Mouse (Mus musculus) adrenal gland, adult 2 months (tissue): Measurements from ENCODE around the gene Myl3. TPM values are rescaled to one million over a fixed set of nuclear protein-coding genes. Genes with fewer than 3 reads are reported as not detected.

Source experiments
- DNase-seq: peaks from one replicate; pipeline ENCODE4 v3.0.0; 2021
- polyA plus RNA-seq: library from polyadenylated mRNA; depleted of rRNA; stranded (reverse); fragments of >200 nt; gene quantifications from 2 replicates; pipeline ENCODE4 v1.2.3, GENCODE M21; 2012
- total RNA-seq, 2 experiments: library from RNA; stranded (reverse); gene quantifications; 2 replicates each; pipeline ENCODE4 v1.2.3; 2021

Myl3 gene
- total and polyA plus RNA-seq, 3 experiments = 0.66 TPM; not detected in 2

GRCm38 (mm10) chr9:110760886-110761285 lies 19.2 kb downstream of the Myl3 start:
- DNase-seq = no peak

GRCm38 (mm10) chr9:110762763-110763162 lies 21.1 kb downstream of the Myl3 start:
- DNase-seq = no peak

GRCm38 (mm10) chr9:110763405-110763804 lies 21.7 kb downstream of the Myl3 start:
- DNase-seq = no peak

- DNase-seq = no peak
Measured at GRCm38 (mm10) chr9:110772336-110772735, 30.7 kb downstream of the Myl3 start.

DNA sequence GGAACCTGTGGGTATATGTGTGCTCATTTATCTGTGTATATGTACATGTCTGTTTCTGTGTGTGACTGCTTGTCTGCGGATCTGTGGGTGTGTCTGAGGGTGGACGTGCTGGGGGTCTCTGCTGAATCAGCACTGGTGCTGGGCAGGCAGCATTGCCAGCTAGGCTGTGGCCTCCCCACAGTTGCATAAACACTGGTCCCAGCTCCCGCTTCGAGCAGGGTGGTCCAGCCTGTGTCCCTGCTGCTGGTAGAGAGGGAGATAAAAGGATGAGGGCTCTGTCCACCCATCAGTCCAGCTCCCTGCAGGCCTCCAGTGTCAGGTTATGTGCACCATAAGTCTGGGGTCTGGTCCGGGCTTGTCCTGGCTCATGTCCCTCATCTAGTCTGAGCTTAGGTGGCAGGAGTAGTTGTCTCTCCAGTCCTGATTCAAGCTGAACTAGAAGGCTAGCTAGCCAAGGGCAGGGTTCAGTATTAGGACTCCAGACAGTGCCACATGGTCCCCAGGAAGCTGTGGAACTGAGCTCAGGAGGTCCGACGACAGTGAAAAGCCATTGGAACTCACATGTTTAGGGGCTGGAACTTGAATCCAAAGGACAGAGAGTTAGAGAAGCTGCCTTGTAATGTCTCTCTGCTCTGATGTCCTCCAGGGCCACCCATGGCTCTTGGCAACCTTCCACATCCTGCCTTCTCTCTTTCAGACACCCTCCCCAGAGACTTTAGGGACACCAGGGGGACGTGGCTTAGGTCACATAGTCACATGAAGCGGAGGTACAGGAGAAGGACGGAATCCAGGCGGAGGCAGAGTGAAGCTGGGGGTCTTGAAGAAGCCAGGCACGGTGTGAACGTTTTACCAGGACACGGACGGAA lies 33.0 kb downstream of the Myl3 start:
- no peak for DNase-seq

DNA sequence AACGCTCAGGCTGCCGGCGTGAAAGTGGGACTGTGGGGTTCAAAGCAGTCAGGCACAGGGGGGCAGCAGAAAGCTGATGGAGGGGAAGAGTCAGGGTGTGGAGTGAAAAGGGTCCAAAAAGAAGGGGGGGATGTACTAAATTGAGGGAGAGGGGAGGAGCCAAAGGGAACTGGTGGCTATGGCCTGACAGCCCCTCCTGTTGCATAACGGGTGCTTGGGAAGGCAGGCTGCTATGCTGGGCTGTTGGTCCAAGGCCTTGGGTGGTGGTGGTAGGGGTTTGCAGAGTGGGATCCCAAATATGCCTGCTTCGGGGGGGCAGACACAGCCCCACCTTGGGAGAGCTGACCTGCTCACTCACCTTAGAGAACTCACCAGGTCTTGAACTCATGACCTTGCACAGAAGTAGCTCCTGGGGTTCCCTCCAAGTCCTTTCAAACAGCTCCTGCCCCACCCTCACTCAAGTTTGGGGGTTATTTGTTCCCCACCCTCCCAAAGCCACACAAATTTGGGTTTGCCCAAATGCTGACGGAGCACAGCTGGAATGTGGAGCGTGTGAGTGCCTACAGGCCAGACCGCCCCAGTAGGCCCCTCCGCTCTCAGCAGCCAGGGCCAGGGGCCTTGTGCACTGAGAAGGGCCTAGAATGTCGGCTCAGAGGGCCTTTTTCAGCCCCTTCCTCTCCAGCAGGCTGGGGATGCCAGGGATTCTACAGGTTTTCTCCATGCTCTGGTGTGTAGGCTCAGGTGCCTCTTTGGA lies 33.8 kb downstream of the Myl3 start:
- no peak for DNase-seq

DNA sequence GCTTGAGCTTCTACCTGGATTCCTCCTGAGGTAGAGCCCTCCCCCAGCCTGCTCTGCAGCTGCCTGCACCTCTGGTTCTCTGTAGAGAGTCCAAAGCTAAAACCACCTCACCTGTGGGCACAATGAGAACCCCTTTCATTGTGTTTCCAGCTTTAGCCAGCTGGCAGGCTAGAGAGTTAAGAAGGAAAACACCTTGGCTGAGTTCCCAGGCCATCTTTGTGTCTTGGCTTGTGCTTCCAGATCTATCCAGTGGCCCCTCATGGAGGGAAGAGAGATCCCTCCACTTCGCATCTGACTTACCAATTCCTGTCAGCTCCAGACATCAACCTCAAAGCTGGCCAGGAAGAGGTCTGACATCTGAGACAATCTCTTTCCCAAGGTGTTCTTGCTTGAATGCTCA lies 36.4 kb downstream of the Myl3 start:
- no peak for DNase-seq

GRCm38 (mm10) chr9:110778559-110778958 lies 36.9 kb downstream of the Myl3 start:
- no peak for DNase-seq

DNA sequence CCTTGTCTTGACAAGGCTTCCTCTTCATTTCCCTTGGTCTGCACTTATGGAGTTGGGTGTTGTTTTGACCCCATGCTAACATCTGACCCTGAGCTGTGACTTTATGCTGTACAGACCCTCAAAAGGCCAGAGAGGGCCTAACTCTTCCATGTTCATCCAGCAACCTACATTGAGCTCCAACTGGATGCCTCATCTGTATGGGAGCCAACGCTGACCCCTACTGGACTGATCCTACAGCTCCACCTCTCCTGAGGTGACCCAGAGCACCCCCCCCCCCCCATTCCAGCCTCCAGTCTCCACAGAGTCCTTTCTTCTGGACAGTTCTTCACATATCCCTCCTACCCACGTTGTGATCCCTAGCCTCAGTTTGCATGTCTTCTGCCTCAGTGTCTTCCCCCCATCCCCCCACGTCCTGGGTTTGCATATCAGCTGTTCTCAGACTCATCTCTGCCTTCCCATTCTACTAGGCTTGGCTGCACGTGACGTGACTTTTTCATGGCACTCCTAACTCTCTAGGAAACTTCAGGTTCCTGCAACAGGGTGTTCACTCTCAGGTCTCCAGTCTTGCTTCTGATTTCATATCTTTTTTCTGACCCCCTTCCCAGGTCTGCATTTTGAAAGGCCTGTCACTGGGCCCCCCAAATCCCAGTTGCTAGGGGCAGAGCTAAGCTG lies 37.7 kb downstream of the Myl3 start:
- no peak for DNase-seq

- peak; percentile 97 for DNase-seq
Measured at GRCm38 (mm10) chr9:110781256-110781721, 39.6 kb downstream of the Myl3 start.

GRCm38 (mm10) chr9:110781731-110782130 lies 40.1 kb downstream of the Myl3 start:
- DNase-seq = peak; percentile 96

DNA sequence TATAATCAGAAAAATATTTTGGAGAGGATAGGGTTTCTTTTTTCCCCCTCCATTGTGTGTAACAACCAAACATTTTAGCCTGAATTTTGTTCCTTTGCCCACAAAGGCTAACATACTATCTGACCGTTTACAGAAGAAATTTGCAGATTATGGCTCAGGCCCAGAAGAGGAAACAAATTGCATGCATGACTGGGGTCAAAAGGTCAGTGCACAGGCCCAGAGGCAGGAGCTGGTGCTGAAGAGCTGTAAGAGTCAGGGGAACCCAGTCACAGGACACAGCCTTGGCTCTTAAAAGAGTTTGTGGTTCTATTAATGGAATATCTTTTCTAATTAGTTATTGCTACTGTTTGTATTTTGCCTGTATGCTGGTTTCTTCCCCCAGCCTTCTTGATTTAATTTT lies 42.0 kb downstream of the Myl3 start:
- DNase-seq = no peak

DNA sequence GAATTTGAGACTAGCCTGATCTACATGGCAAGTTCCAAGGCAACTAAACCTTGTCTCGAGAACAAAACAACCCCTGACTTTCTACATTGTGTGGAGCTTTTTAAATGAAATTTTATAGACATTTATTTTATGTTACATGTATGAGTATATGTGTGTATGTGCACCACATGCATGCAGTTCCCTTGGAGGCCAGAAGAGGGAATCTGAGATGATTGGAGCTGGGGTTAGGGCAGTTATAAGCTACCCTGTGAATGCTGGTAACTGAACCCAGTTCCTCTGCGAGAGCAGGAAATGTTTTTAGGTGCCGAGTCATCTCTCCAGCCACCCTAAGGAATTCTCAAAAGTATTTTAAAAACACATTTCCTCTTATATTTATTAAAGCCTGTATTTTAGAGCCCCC lies 46.5 kb downstream of the Myl3 start:
- no peak for DNase-seq

GRCm38 (mm10) chr9:110790462-110790861 lies 48.8 kb downstream of the Myl3 start:
- DNase-seq = no peak

DNA sequence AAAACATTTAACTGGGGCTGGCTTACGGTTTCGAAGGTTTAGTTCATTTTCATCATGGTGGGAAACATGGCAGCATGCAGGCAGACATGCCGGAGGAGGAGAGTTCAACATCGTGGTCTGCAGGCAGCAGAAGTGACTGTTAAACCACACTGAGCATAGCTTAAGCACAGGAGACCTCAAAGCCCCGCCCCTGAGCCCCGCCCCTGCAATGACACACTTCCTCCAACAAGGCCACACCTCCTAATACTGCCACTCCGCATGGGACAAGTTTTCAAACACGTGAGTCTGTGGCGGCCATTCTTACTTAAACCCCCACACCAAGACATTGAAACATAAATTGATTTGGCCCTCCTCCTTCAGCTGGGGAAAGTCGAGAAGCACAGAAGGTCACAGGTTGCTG lies 55.4 kb downstream of the Myl3 start:
- no peak for DNase-seq

GRCm38 (mm10) chr9:110797866-110798265 lies 56.2 kb downstream of the Myl3 start, which contains the start of gene Prss42:
Gene Prss42 (plus strand): TSS chr9:110798166.
- DNase-seq = no peak

- no peak for DNase-seq
Measured at GRCm38 (mm10) chr9:110800834-110801479, 59.3 kb downstream of the Myl3 start.

GRCm38 (mm10) chr9:110803294-110803693 lies 61.6 kb downstream of the Myl3 start:
- no peak for DNase-seq

DNA sequence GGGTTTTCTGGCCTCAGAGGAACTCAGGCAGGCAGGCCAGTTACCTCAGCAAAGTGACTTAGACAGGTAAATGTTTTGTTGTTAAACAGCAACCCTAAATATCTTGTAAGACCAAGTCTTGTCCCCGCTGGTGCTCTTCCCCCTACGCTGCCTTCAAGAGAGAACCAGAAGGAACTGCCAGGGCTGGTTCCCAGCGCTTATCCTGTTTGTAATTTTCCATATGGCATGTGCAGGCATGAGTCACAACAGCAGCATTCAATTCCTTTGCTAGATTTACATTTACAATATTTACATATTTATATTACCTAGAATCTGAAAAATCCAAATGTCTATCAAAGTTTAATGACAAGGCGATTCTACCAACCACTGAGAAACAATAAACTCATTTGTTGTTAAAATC lies 68.4 kb downstream of the Myl3 start:
- DNase-seq = no peak

GRCm38 (mm10) chr9:110813789-110814188 lies 72.1 kb downstream of the Myl3 start, which contains the start of gene Prss44:
Gene Prss44 (plus strand): TSS chr9:110813994.
- DNase-seq = no peak
